Mouse (Mus musculus): Measurements from ENCODE around the gene Smox.

DNA sequence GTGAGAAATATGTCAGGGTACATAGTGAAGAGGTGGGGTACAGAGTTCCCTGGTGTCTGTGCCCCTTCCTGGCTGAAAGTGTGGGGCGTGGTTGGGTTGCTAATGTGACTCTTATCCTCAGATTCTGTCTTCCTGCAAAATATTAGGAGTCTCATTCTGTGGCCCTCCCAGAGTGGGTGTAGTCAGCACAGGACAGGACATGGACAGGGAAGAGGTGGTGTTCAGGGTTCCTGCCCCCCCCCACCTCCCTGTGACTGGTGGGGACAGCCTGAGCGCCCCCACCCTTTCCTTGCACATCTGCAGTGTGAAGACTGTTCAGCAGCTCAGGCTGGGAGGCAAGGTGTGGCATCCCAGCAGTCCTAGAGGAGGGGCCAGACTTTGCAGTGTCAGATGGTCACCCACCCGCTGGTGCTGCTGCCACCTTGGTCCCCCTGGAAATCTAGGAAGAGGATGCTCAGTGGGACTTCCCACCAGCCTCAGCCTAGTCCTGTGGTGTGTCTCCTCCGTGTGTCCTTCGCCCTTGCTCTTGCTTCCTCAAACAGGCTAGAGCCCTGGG lies 8.1 kb downstream of the Smox start:
- TF ChIP-seq POLR2A (IDR thresholded peaks at IDR 0.05; ENCODE audit: extremely low read depth, insufficient read depth, low read length) (no peak), CTCF (IDR thresholded peaks at IDR 0.05; ENCODE audit: low read depth, low read length) (no peak)

Measured in liver, adult 2 months (tissue).